Mouse (Mus musculus) cerebellum, postnatal 10 days (tissue): ENCODE data around the gene Cd5.

Source experiments
- DNase-seq, 2 experiments: peaks; one replicate each; pipeline ENCODE4 v3.0.0; 2021; ENCODE audit warnings: mixed read lengths in 2 of 2

The Cd5 gene

GRCm38 (mm10) chr19:10757526-10757925 lies 18.7 kb upstream of the Cd5 start:
- DNase-seq, result peak; percentile 58 to 64

GRCm38 (mm10) chr19:10757125-10757524 lies 18.3 kb upstream of the Cd5 start:
- peak in 1 of 2 experiments; percentile 38 for DNase-seq

DNA sequence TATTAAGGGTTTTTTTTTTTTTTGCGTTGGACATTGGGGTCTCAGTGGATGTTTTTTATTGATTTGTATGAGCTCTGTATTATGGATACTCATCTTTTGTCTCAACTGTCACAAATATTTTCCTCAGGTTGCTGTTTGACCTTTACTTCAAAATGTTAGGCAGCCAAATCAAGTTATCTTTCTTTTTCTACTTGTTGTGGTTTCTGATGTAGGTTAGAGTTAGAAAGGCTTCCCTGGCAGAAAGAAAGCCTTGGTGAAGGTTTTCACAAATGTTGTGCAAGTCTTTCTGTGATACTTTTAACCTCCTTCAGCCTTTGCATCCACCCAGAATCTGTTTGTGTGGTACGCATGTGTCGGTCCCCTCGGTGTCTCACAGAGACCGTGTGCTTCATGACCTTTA lies 13.8 kb upstream of the Cd5 start:
- DNase-seq, result no peak

DNA sequence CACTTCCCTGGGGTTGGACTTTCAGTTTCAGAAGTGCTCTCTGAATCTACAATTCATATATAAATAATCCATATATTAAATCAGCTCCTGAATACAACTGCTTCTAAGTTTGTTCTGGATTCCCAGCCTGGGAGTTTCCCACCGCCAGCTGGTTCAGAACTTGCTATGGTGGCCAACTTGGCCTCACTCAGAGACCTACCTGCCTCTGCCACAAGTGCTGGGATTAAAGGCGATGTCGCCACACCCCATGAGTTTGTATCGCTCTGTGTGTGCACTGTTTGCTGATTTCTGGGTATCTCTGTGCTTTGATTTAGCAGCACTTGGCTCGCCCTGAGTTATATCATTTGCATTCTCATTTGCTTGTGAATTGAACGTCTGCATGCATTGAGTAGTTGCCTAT lies 13.3 kb upstream of the Cd5 start:
- DNase-seq, result no peak

DNA sequence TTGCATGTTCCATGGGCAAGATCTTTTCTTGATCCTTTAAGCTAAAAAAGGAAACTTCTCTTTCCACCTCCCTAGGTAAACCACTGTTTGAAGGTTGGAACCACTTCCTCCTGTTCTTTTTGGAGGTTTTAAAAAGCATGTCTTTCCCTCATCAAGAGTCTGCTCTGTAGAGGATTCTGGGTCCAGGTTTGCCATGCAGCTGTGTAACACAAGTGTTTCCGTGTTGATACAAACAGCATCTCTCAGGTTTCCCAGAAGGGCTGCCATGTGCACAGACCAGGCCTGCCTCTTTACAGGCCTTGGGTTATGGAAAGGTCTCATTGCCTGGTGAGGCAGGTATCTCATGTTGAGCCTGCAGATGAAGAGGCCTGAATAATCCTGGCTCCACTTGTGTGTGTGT lies 12.8 kb upstream of the Cd5 start:
- no peak for DNase-seq

DNA sequence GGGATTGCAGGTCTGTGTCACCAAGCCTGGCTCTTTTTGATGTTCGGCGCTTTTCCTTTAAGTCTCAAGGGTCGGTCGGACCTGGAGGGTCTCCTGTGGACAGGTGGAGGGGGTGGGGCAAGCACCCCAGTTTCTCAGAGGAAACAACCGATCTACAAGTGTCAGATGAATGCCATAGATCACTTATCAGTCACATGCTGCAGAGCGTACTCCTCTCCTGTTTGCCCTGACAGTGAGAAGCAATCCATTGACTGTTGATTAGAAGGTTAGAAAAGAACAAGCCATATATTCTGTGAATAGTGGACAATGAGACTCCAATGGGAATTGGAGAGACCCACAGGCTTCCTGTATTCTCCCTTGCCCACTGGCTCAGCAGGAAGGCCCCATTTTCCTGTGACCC lies 11.4 kb upstream of the Cd5 start:
- no peak for DNase-seq

DNA sequence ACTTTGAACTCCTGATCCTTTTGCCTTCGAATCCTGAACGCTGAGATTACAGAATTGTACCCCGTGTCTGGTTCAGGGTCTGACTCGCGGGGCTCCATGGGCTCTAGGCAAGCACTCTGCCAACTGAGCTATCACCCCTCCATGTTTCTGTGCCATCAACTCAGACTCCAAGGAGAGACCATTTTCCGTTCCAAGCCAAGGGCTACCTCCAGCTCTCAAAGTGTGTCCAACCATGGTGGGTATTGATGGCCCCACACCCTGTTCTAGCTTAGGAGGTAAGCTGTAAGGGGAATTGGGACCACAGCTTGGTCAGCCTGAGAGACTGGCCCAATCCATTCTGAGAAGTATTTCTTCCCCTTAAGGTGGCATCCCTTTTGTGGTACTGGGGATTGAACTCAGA lies 10.5 kb upstream of the Cd5 start:
- no peak for DNase-seq

- no peak for DNase-seq
Observed at GRCm38 (mm10) chr19:10748401-10749102, 9.8 kb upstream of the Cd5 start.

- no peak for DNase-seq
Observed at GRCm38 (mm10) chr19:10747718-10748117, 8.9 kb upstream of the Cd5 start.

DNA sequence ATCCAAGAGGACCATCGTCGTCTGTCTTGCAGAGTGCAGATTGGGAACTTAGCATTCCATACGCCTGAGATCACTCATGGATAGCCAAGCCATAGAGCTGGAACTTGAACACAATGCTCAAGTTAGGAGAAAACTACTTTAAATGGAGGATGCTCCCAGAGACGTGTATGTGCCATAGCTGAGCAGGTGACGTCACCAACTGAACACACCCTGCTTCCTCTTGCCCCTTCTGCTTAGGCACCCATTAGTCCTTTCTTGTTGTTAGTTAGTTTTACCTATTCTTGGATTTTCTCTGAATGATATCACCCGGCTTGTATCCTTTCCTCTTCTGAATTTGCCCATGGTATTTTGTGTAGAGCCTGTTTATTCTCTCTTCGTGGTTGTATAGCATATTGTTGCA lies 8.4 kb upstream of the Cd5 start:
- DNase-seq, result no peak

- no peak for DNase-seq
Observed at GRCm38 (mm10) chr19:10742565-10742964, 3.8 kb upstream of the Cd5 start.

DNA sequence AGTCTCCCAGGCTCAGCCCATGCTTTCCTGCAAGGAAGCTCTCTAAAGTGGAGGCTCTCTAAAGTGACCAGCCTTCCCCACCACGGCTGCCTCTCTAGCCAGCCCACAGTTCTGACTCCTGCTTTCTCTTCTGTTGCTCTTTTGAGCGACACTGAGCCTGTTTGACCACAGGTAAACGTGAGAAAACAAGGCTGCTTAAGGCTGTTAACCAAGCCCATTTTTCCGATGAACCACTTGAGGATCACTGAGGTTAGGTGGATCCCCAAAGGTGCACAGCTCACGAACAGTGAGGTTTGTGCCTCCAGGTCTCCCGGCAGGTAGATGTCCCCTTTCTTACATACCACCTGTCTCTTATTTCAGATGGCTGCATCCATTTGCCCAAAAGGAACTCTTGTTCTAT lies 3.3 kb upstream of the Cd5 start:
- DNase-seq, result no peak

- DNase-seq, result no peak
Observed at GRCm38 (mm10) chr19:10740641-10741440, 2.0 kb upstream of the Cd5 start.

GRCm38 (mm10) chr19:10739916-10740315 lies 1.1 kb upstream of the Cd5 start:
- DNase-seq, result no peak

DNA sequence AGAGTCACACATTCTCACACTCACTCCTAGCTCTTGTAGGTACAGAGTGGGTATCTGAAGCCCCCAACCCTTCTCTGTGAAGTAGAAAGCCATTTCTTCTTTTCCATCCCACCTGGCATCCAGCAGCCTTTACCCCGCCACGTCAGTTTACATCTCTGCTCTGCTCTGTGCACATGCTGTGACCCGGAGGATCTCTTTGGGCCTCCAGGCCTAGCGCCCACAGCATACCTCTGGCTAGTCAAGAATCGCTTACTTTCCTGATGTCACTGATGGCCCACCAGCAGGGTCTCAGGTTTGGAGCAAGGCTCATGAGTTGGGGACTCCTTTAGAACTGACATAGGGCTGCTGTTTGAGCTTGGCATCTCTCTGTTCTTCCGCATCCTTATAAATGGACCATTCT lies 764 bp downstream of the Cd5 start:
- DNase-seq, result no peak

GRCm38 (mm10) chr19:10735861-10736260 lies 2.9 kb downstream of the Cd5 start:
- DNase-seq, result no peak

DNA sequence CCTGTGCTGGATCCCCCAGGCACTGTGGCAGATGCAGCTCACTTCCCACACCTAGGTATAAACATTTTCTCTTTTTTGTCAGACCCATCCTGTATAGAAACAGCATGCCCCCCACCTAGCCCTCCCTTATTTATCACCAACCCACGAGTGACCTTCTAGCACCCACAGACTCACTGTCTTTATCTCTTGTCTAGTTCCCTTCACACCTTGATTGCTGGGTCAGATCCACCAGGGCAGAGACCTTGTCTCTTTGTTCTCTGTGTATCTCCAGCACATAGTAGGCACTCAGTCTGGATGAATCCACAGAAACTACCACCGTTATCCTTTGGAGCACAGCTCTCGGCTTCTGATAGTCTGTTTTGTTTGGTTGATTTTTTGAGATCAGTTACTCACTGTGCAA lies 3.7 kb downstream of the Cd5 start:
- no peak for DNase-seq

- no peak for DNase-seq
Observed at GRCm38 (mm10) chr19:10734554-10734953, 4.2 kb downstream of the Cd5 start.

DNA sequence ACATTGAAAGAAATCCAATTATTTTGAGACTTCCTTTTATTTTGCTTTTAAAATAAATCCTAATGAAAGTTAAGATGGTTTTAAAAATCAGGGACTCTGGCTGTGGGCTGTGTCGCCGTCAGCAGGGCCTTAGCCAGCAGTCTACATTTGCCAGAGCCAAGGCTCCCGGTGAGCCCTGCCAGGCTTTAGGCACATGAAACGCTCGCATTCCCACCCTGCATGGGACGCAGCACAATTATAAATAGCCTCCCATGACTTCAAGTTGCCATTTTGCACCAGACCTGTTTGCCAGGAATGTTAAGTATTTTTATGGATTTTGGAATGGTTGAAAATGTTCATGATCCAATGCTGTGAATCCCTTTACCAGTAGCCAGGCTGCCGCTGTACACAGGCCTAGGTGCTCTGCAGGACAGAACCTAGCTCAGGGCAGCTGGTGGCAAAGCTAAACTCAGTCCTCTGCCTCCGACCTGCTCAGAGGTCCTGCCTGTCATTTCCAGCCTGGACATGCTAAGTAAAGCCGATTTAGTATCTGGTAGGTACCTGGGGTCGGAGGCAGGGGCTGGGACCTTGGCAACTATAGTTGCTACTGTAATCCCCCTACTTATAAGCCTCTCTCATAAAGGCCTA lies 5.2 kb downstream of the Cd5 start:
- DNase-seq, result no peak

GRCm38 (mm10) chr19:10732741-10733140 lies 6.1 kb downstream of the Cd5 start:
- DNase-seq, result no peak

DNA sequence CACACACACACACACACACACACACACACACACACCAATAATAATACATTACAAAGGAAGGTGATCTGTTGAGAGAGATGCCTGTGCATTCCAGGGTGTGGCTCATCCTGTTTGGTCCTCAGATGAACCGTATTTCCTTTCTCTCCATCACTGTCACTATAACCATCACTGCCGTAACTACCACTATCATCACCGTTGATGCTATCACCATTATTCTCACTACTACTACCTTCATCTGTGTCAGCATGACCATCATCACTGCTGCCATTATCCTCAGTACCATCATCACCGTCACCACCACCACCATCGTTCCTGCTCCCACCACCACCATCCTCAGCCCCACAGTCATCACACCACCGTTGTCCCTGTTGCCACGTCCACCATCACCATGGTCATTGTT lies 6.8 kb downstream of the Cd5 start:
- no peak for DNase-seq

DNA sequence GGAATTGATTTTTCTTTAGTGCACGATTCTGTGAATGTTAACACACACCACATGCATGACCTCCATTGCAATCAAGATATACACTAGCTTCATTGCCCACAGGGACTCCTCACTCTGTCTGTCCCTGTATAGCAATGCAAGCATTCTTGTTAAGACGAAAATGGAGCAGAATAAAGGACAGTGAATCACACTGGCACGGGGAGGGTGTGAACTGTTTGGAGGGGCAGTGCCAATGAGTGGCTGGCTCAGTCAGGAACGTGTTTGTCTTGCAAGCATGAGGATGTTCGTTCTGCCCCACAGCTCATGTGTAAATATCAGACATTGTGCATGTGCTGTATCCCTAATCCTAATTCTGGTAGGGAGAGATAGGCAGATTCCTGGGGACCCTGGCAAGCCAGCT lies 8.3 kb downstream of the Cd5 start:
- no peak for DNase-seq

DNA sequence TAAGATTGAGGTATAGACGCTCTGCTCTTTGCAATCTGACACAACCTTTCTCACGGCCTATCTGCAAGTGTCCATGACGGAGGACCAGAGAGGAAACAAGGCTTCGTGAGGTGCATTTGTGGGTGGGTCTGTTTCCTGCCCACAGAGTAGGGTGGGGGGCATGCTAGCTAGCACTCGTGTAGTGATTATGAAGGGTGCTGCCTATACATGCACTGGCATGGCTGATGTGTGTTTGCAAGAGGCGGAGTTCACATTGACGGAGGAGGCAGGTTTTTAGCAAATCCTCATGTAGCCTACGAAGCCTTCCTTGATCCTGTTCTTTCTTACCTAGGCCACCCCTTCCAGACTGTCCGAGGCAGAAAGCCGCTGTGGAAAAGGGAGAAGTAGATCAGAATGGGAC lies 8.9 kb downstream of the Cd5 start:
- DNase-seq, result no peak
